Mouse (Mus musculus): ENCODE measurements at regions not wholly inside any gene's neighbourhood (a gene's known extent, or its start where the extent isn't known, plus 50 kb on each side); places are given as distances from the start of the nearest gene placed in this dataset.

DNA sequence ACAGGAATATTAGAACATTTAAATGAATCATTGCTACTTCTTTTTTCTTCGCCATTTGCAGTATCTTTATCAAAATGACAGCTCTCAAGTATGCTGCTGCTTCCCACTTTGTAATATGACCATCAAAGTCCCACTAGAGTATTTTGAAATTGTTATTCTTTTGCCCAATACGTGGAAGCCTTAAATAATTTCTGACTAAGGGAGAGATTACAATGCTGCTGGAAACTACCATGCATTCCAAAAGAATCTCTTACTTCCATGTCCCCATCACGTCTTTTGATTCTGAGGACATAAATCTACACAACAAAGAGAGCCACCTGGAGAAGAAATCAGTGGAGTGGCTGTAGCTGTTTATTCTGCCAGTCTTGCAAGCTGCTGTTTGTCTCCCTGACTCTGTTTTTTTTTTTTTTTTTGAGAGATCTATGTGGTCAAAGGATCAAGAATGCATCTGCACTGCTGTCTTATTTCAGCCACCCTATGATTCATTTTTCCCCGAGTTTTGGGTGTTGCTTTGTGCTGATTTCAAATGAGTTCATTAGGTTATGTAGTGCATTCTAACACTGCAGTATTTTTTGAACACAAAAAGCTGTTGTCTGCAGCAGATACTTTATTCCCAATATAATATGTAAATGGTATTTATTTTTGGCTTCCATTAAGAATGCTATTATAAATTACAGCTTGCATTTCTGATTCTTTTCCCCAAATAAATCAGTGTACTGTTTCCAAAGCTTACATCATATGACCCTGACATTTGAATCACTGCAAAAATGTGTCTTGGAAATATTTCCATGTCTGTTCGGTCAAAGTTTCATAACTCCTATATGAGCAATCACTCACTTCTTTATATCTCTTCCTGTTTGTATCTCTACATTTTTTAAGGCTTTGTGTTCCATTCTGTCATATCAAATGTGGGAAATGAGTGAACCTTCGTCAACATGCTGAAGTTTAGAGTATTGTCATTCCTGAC, 53.1 kb upstream of the Trim52 start:
- Histone ChIP-seq H3K27ac (ENCODE audit: insufficient read depth, low read depth, low read length) (no peak overlapping the region), H3K4me1 (ENCODE audit: control insufficient read depth, insufficient read depth, insufficient read length, low read length) (no peaks in the 10 kb centered on the region), H3K36me3 (ENCODE audit: control insufficient read depth, insufficient read depth, low read length) (no peaks in the 10 kb centered on the region), H3K27me3 (ENCODE audit: control insufficient read depth, insufficient read depth, low read length) (no peaks in the 10 kb centered on the region), H3K4me3 (ENCODE audit: low read depth, low read length) (no peak overlapping the region)
- TF ChIP-seq POLR2A (IDR thresholded peaks at IDR 0.05; ENCODE audit: low read depth, low read length) (no peak), CTCF (IDR thresholded peaks at IDR 0.05; ENCODE audit: extremely low read depth, insufficient read length, insufficient replicate concordance, low read depth, low read length) (no peak)
- WGBS: 58% methylated on average over 6 of the region's 6 CpGs

Measured in small intestine, adult 2 months (tissue).